Mouse (Mus musculus): Measurements from ENCODE around the gene Ramp3.

DNA sequence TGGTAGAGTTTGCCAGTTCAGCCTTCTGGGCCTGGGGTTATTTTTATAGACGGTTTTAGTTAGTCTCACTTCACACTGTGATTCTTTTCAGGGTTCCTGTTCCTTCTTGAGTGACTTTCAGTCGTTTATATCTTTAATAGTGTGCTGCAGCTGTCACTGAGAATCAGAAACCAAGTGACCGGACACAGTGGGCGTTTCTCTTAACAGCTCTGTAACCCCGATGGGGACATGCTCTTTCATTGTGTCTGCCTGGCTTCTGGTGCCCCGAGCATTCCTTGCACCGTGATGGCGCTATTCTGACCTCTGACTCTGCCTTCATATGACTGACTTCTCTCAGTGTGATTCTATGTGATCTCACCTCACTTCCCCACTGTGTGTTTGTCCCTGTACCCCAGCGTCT, 10.7 kb downstream of the Ramp3 start:
- TF ChIP-seq CTCF (IDR thresholded peaks at IDR 0.05; ENCODE audit: low read depth, low read length) (no peak), POLR2A (IDR thresholded peaks at IDR 0.05; ENCODE audit: borderline replicate concordance, low read depth, low read length) (no peak)

Measured in bone marrow macrophage, adult 2 months (primary cell).